Mouse (Mus musculus): Measurements from ENCODE around the gene Sh2d3c.

- no peak for TF ChIP-seq POLR2A (IDR thresholded peaks at IDR 0.05; ENCODE audit: control insufficient read depth, extremely low read depth, insufficient read depth, low read length, poor library complexity)
- no peak for TF ChIP-seq CTCF (IDR thresholded peaks at IDR 0.05; ENCODE audit: borderline replicate concordance, control insufficient read depth, extremely low read depth, insufficient read depth, low read length, poor library complexity)
Observed at GRCm38 (mm10) chr2:32740916-32741272, 20.0 kb downstream of the Sh2d3c start, which contains the start of gene 6330409D20Rik.
